8 mouse cellular contexts compared by ENCODE assay signal in the genomic region with DNA sequence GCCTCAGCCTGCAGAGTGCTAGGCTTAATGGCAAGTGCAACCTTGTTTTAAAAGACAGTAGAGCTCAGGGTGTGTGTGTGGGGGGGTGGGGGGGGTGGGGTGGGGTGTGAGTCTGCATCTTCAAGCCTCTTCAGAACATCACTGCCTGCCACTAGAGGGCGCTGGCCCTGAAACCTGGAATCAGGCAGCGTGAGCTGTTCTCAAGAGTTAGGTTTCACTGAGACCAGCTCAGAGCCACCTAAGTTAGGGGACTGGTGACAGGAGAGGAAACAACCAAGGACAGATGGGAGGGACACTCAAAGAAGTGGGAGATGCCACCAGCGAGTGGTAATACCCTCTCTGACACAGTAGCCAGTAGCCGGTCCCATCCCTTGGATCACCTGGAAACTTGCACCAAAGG.
A peak's percentile ranks its signal among the peaks of the same experiment; 100 is the strongest.
DNase-seq lines count a peak whose midpoint lies in the region; ATAC-seq and TF ChIP-seq lines count a peak whose summit lies in the region.

No protein-coding gene starts in this region.

- H3K4me3 ChIP-seq in kidney, embryonic 14.5 days (ENCODE audit: low read length) = no peak overlapping the region
- H3K4me3 ChIP-seq in G1E (ENCODE audit: low read depth, low read length) = no peak overlapping the region
- H3K4me3 ChIP-seq in bone marrow macrophage, adult 2 months (ENCODE audit: insufficient read depth, low read length) = no peak overlapping the region
- no peak overlapping the region for H3K4me3 ChIP-seq in liver, adult 2 months (ENCODE audit: insufficient read depth, low read depth, low read length)
- no peak overlapping the region for H3K4me3 ChIP-seq in spleen, adult 2 months (ENCODE audit: extremely low read depth, insufficient read depth, insufficient read length)

- no peak overlapping the region for H3K9ac ChIP-seq in kidney, embryonic 14.5 days (ENCODE audit: low read depth, low read length)
- H3K9ac ChIP-seq in liver, adult 2 months (ENCODE audit: low read depth, low read length) = no peak overlapping the region

- 57% methylated on average over 4 of the region's 4 CpGs for WGBS in kidney, embryonic 14.5 days
- 59% methylated on average over 4 of the region's 4 CpGs for WGBS in liver, adult 2 months
- WGBS in spleen, adult 2 months = 36% methylated on average over 4 of the region's 4 CpGs

- no peak for TF ChIP-seq POLR2A in bone marrow macrophage, adult 2 months (IDR thresholded peaks at IDR 0.05; ENCODE audit: borderline replicate concordance, low read depth, low read length)
- TF ChIP-seq POLR2A in liver, adult 2 months (IDR thresholded peaks at IDR 0.05; ENCODE audit: extremely low read depth, insufficient read depth, low read length) = no peak
- no peak for TF ChIP-seq POLR2A in spleen, adult 2 months (IDR thresholded peaks at IDR 0.05; ENCODE audit: low read depth, low read length)

- H3K4me1 ChIP-seq in kidney, embryonic 14.5 days (ENCODE audit: control insufficient read depth, insufficient read depth, low read length) = no peaks in the 10 kb centered on the region
- H3K4me1 ChIP-seq in G1E (ENCODE audit: insufficient read depth, low read depth, low read length) = no peaks in the 10 kb centered on the region
- H3K4me1 ChIP-seq in bone marrow macrophage, adult 2 months (ENCODE audit: control insufficient read depth, insufficient read depth, low read length) = no peaks in the 10 kb centered on the region
- H3K4me1 ChIP-seq in liver, adult 2 months (ENCODE audit: control insufficient read depth, insufficient read depth, low read length) = no peaks in the 10 kb centered on the region
- H3K4me1 ChIP-seq in spleen, adult 2 months (ENCODE audit: control insufficient read depth, insufficient read depth, insufficient read length) = no peaks in the 10 kb centered on the region

- H3K9me3 ChIP-seq in kidney, embryonic 14.5 days (ENCODE audit: control insufficient read depth, low read length) = no peaks in the 10 kb centered on the region; the same call in 1 of the 2 replicates
- H3K9me3 ChIP-seq in G1E (replicated peaks) = peaks cover 4% of the 10 kb centered on the region; the same call in 1 of the 2 replicates

- DNase-seq in kidney, adult 18-20 months = peak; percentile 45
- DNase-seq in G1E (ENCODE audit: low spot score) = no peak
- peak; percentile 16 for DNase-seq in liver, adult 2 months (ENCODE audit: extremely low read depth, low read depth, low spot score)
- DNase-seq in spleen, adult 2 months (ENCODE audit: low read depth in 1 of 2, low spot score in 2 of 2) = peak; percentile 23 to 44
- DNase-seq in gastrocnemius, adult 18-20 months (ENCODE audit: low spot score) = no peak
- no peak for DNase-seq in urinary bladder, postnatal 36 days (ENCODE audit: low spot score in 2 of 2)

- no peak for ATAC-seq in kidney, embryonic 14.5 days (ENCODE audit: low FRiP score, low TSS enrichment)
- ATAC-seq in G1E (ENCODE audit: extremely low read depth, insufficient number of reproducible peaks, low FRiP score, poor library complexity, severe bottlenecking) = no peak

- H3K4me2 ChIP-seq in kidney, embryonic 14.5 days (replicated peaks; ENCODE audit: low read depth, low read length) = no peak overlapping the region

- H3K27me3 ChIP-seq in kidney, embryonic 14.5 days (ENCODE audit: control insufficient read depth, insufficient read depth, low read length) = no peaks in the 10 kb centered on the region
- H3K27me3 ChIP-seq in G1E (ENCODE audit: insufficient read depth, low read length) = peaks cover 15% of the 10 kb centered on the region
- H3K27me3 ChIP-seq in liver, adult 2 months (ENCODE audit: control insufficient read depth, insufficient read depth, low read length) = no peaks in the 10 kb centered on the region; the same call in 1 of the 2 replicates
- no peaks in the 10 kb centered on the region for H3K27me3 ChIP-seq in spleen, adult 2 months (ENCODE audit: control insufficient read depth, insufficient read depth, low read length)

- H3K27ac ChIP-seq in kidney, embryonic 14.5 days (ENCODE audit: low read depth, low read length) = no peak overlapping the region
- H3K27ac ChIP-seq in bone marrow macrophage, adult 2 months (ENCODE audit: insufficient read depth, low read depth, low read length) = no peak overlapping the region
- no peak overlapping the region for H3K27ac ChIP-seq in liver, adult 2 months (replicated peaks; ENCODE audit: insufficient read depth, low read depth, low read length)
- H3K27ac ChIP-seq in spleen, adult 2 months (ENCODE audit: insufficient read depth, low read length) = no peak overlapping the region

- peak; percentile 57 for TF ChIP-seq CTCF in G1E (IDR thresholded peaks at IDR 0.05; ENCODE audit: low read depth, low read length)
- TF ChIP-seq CTCF in bone marrow macrophage, adult 2 months (IDR thresholded peaks at IDR 0.05; ENCODE audit: low read depth, low read length) = peak; percentile 60
- peak; percentile 75 for TF ChIP-seq CTCF in liver, adult 2 months (IDR thresholded peaks at IDR 0.05; ENCODE audit: low read depth, low read length)
- TF ChIP-seq CTCF in spleen, adult 2 months (IDR thresholded peaks at IDR 0.05; ENCODE audit: extremely low read depth, insufficient read depth, insufficient read length, insufficient replicate concordance) = peak; percentile 54; the same call in 1 of the 2 replicates

- H3K36me3 ChIP-seq in kidney, embryonic 14.5 days (ENCODE audit: control insufficient read depth, insufficient read depth, low read length) = no peaks in the 10 kb centered on the region
- no peaks in the 10 kb centered on the region for H3K36me3 ChIP-seq in G1E (replicated peaks)
- H3K36me3 ChIP-seq in liver, adult 2 months (ENCODE audit: control insufficient read depth, insufficient read depth, low read length) = no peaks in the 10 kb centered on the region
- H3K36me3 ChIP-seq in spleen, adult 2 months (ENCODE audit: control insufficient read depth, insufficient read depth, low read length) = no peaks in the 10 kb centered on the region

- H3K79me2 ChIP-seq in liver, adult 2 months (ENCODE audit: control insufficient read depth, insufficient read depth, low read length) = no peaks in the 10 kb centered on the region

Comparison
In these comparisons a context has a peak if more than half of its experiments do, and no peak if none do; other contexts are left out.
1. DNase-seq: peak in kidney, adult 18-20 months (single experiment), liver, adult 2 months (single experiment) and spleen, adult 2 months (2 of 2); none in G1E (single experiment), gastrocnemius, adult 18-20 months (single experiment) and urinary bladder, postnatal 36 days (0 of 2).
2. Peak in every context shown above with its lines, with median percentiles within 50 percentile points of each other: CTCF ChIP-seq.